Mouse (Mus musculus) intestine, postnatal 0 days (tissue): ENCODE measurements around the gene Rtp2. TPM values are rescaled to one million over a fixed set of nuclear protein-coding genes. Genes with fewer than 3 reads are reported as not detected.

ENCODE experiments used
- ATAC-seq: fragments of 200-750 bp; cut with Nextera tagmentation; 2 replicates; pipeline ENCODE4 v1.8.0; 2017; ENCODE audit warnings: mild to moderate bottlenecking, moderate TSS enrichment, moderate library complexity
- H3K27ac ChIP-seq: fragments of 300-500 bp; sonication (generic); 2 replicates; pipeline ENCODE4 v1.5.1; 2014; ENCODE audit warnings: mild to moderate bottlenecking, low read depth, low read length, moderate library complexity
- H3K27me3 ChIP-seq: fragments of 300-500 bp; sonication (generic); replicated peaks from 2 replicates; pipeline ENCODE4 v1.6.1; 2014; ENCODE audit warnings: low read length, mixed read lengths; ENCODE audit not compliant: control insufficient read depth, insufficient read depth
- H3K36me3 ChIP-seq: fragments of 300-500 bp; sonication (generic); 2 replicates; pipeline ENCODE4 v1.6.1; 2014; ENCODE audit warnings: mild to moderate bottlenecking, moderate library complexity; ENCODE audit not compliant: control insufficient read depth, insufficient read depth
- H3K4me1 ChIP-seq: fragments of 300-500 bp; sonication (generic); replicated peaks from 2 replicates; pipeline ENCODE4 v1.6.1; 2014; ENCODE audit warnings: antibody characterized with exemption, low read length, mixed read lengths; ENCODE audit not compliant: control insufficient read depth, insufficient read depth
- H3K4me2 ChIP-seq: fragments of 300-500 bp; sonication (generic); replicated peaks from 2 replicates; pipeline ENCODE4 v1.6.1; 2014; ENCODE audit warnings: low read depth, mild to moderate bottlenecking, moderate library complexity
- H3K4me3 ChIP-seq: fragments of 300-500 bp; sonication (generic); 2 replicates; pipeline ENCODE4 v1.5.1; 2014; ENCODE audit warnings: low read depth, low read length
- H3K9ac ChIP-seq: fragments of 300-500 bp; sonication (generic); 2 replicates; pipeline ENCODE4 v1.6.1; 2014; ENCODE audit warnings: mild to moderate bottlenecking, low read depth, low read length
- H3K9me3 ChIP-seq: fragments of 300-500 bp; sonication (generic); 2 replicates; pipeline ENCODE4 v1.6.1; 2016; ENCODE audit warnings: mixed run types; ENCODE audit not compliant: control insufficient read depth
- CTCF ChIP-seq: sonication (generic); IDR thresholded peaks from 2 replicates; pipeline ENCODE4 v1.5.1; 2016; ENCODE audit warnings: low read depth, mild to moderate bottlenecking, control low read depth, antibody characterized with exemption, moderate library complexity
- WGBS: fragments of 180-500 bp; shearing (Covaris S2); extraction: QIAGEN DNeasy Blood & Tissue Kit; methylation state at CpG from one replicate; pipeline ENCODE4 v1.1.7; 2014; 5-methylcytosine and 5-hydroxymethylcytosine counted together
- polyA plus RNA-seq: library from polyadenylated mRNA; unstranded; fragments of >200 nt; fragmentation: Nextera tagmentation; extraction: Ambion mirVana; gene quantifications from 2 replicates; pipeline ENCODE4 v1.2.1, GENCODE M21; 2015

The Rtp2 gene
- polyA plus RNA-seq, 1 experiment from 2014 or later: not detected

DNA sequence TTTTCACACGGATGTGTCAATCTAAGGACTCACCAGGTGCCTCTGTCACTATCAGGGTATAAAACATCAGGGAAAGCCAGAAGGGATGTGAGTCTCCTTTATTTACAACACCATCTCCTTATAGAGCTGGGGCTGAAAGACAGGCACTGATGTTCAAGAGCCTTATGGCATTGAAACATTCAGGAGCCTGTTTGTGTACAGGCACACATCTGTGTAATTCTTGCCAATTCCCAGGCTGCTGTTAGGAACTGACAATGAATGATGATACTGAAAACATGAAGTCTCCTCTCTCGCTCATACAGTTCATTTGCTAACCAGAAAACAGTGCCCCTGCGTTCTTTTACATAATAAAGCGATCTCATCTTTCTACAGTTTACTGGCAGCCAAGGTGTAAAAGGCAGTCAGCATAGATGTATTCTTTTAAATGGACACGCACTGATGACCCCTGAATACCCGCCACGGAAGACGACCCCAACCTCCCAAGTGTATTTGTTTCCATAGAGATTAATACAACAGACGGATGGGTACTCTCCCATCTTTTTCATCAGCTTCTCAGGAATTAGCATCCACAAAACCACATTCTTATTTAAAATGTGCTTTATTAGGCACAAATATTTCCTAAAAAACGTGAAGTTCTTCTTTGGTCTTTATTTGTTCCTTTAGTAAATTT lies 44.1 kb downstream of the Rtp2 start:
- ATAC-seq: no peak

GRCm38 (mm10) chr16:23885098-23885497 lies 47.1 kb downstream of the Rtp2 start:
- WGBS: 73% methylated on average over 12 of the region's 12 CpGs
- Histone ChIP-seq H3K27me3 (0 out of 2 replicates have a peak, but pooled peaks cover 3% of the 10 kb centered on the region), H3K9ac (no peak overlapping the region), H3K36me3 (no peaks in the 10 kb centered on the region), H3K4me3 (no peak overlapping the region), H3K4me2 (no peak overlapping the region), H3K9me3 (no peaks in the 10 kb centered on the region), H3K27ac (no peak overlapping the region), H3K4me1 (no peaks in the 10 kb centered on the region)
- TF ChIP-seq CTCF: no peak
- no peak for ATAC-seq

More for the DNA sequence above, 44.1 kb downstream of the Rtp2 start:
- Histone ChIP-seq H3K36me3 (no peaks in the 10 kb centered on the region), H3K27ac (no peak overlapping the region), H3K4me3 (no peak overlapping the region), H3K4me2 (no peak overlapping the region), H3K9me3 (no peaks in the 10 kb centered on the region), H3K27me3 (peaks cover 13% of the 10 kb centered on the region; the same call in 1 of the 2 replicates), H3K9ac (no peak overlapping the region), H3K4me1 (no peaks in the 10 kb centered on the region)
- TF ChIP-seq CTCF: no peak
- 73% methylated on average over 10 of the region's 10 CpGs for WGBS

Other genes starting within 250 kb of the Rtp2 start
- gene Sst, start 41.4 kb downstream of the Rtp2 start, polyA plus RNA-seq: 71.7 and 74.5 TPM in 2 replicates
- not detected in 2 replicates for gene Gm37419, start 56.1 kb upstream of the Rtp2 start, polyA plus RNA-seq
- gene Bcl6, start 56.5 kb upstream of the Rtp2 start, polyA plus RNA-seq: 2.1 and 2.6 TPM in 2 replicates